Mouse (Mus musculus): Measurements from ENCODE around the gene Cog5. TPM values are rescaled to one million over a fixed set of nuclear protein-coding genes. Genes with fewer than 3 reads are reported as not detected.

Cog5 gene
- total and polyA plus RNA-seq, 2 experiments from 2014 or later: 18.4 to 46.9 TPM

- DNase-seq (ENCODE audit: low spot score): peak; percentile 62
- no peak overlapping the region for H3K9ac ChIP-seq (replicated peaks; ENCODE audit: low read length)
- 35% methylated on average over 7 of the region's 7 CpGs for WGBS
- no peak overlapping the region for H3K4me2 ChIP-seq (ENCODE audit: low read depth, low read length)
- H3K27ac ChIP-seq: no peak overlapping the region
- no peak for TF ChIP-seq CTCF (IDR thresholded peaks at IDR 0.05; ENCODE audit: low read depth)
- H3K27me3 ChIP-seq (ENCODE audit: insufficient read depth, low read length): no peaks in the 10 kb centered on the region
- H3K4me3 ChIP-seq (ENCODE audit: low read length): no peak overlapping the region
- no peak for ATAC-seq
- no peaks in the 10 kb centered on the region; the same call in 1 of the 2 replicates for H3K4me1 ChIP-seq (ENCODE audit: insufficient read depth, low read length)
- no peaks in the 10 kb centered on the region for H3K36me3 ChIP-seq (ENCODE audit: insufficient read depth, low read length)
- H3K9me3 ChIP-seq (ENCODE audit: low read length): no peaks in the 10 kb centered on the region
Measured at GRCm38 (mm10) chr12:31983238-31983637, 328.6 kb downstream of the Cog5 start.

- ATAC-seq: no peak
- TF ChIP-seq CTCF (IDR thresholded peaks at IDR 0.05; ENCODE audit: low read depth): no peak
- no peaks in the 10 kb centered on the region for H3K36me3 ChIP-seq (ENCODE audit: insufficient read depth, low read length)
- no peaks in the 10 kb centered on the region; the same call in 1 of the 2 replicates for H3K4me1 ChIP-seq (ENCODE audit: insufficient read depth, low read length)
- H3K9me3 ChIP-seq (ENCODE audit: low read length): no peaks in the 10 kb centered on the region
- DNase-seq (ENCODE audit: low spot score): no peak
- H3K27ac ChIP-seq: no peak overlapping the region
- 43% methylated on average over 6 of the region's 6 CpGs for WGBS
- no peak overlapping the region for H3K4me3 ChIP-seq (ENCODE audit: low read length)
- H3K27me3 ChIP-seq (ENCODE audit: insufficient read depth, low read length): no peaks in the 10 kb centered on the region
- H3K9ac ChIP-seq (replicated peaks; ENCODE audit: low read length): no peak overlapping the region
- H3K4me2 ChIP-seq (ENCODE audit: low read depth, low read length): no peak overlapping the region
Measured at GRCm38 (mm10) chr12:31983769-31984168, 329.1 kb downstream of the Cog5 start.

- Histone ChIP-seq H3K36me3 (ENCODE audit: insufficient read depth, low read length) (no peaks in the 10 kb centered on the region), H3K4me3 (ENCODE audit: low read length) (no peak overlapping the region), H3K9me3 (ENCODE audit: low read length) (no peaks in the 10 kb centered on the region), H3K4me2 (ENCODE audit: low read depth, low read length) (no peak overlapping the region), H3K9ac (replicated peaks; ENCODE audit: low read length) (no peak overlapping the region), H3K27me3 (ENCODE audit: insufficient read depth, low read length) (no peaks in the 10 kb centered on the region), H3K4me1 (ENCODE audit: insufficient read depth, low read length) (no peaks in the 10 kb centered on the region; the same call in 1 of the 2 replicates), H3K27ac (no peak overlapping the region)
- TF ChIP-seq CTCF (IDR thresholded peaks at IDR 0.05; ENCODE audit: low read depth): no peak
- DNase-seq (ENCODE audit: low spot score): peak; percentile 18
- peak; percentile 10; the same call in 1 of the 2 replicates for ATAC-seq
- WGBS: 35% methylated on average over 2 of the region's 2 CpGs
Measured at GRCm38 (mm10) chr12:31984206-31984605, 329.5 kb downstream of the Cog5 start.

- peak; percentile 56; the same call in 1 of the 2 replicates for ATAC-seq
- 73% methylated on average over 12 of the region's 12 CpGs for WGBS
Measured at GRCm38 (mm10) chr12:31984664-31985063, 330.0 kb downstream of the Cog5 start.

DNA sequence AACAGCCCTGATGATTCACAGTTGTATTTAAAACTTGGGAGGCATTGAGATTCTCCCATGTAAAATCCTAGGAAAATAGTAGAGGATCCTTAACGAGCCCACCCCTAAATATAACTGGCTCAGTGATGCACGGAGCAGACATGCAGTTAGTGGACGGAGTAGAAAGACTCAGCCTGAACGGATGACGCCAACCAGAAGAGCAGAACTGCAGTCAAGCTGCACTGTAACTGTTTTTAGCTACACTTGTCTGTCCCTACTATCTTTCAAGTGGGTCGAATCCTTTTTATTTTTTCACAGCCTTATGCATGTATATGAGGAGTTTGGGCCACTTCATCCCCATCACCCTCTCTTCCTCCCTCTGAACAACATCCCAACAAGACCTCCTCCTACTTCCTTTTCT lies 331.1 kb downstream of the Cog5 start:
- no peak for DNase-seq (ENCODE audit: low spot score)
- H3K9ac ChIP-seq (replicated peaks; ENCODE audit: low read length): no peak overlapping the region
- no peaks in the 10 kb centered on the region for H3K36me3 ChIP-seq (ENCODE audit: insufficient read depth, low read length)
- no peak overlapping the region for H3K4me3 ChIP-seq (ENCODE audit: low read length)
- no peak overlapping the region for H3K27ac ChIP-seq
- ATAC-seq: no peak
- H3K4me2 ChIP-seq (ENCODE audit: low read depth, low read length): no peak overlapping the region
- no peak for TF ChIP-seq CTCF (IDR thresholded peaks at IDR 0.05; ENCODE audit: low read depth)
- WGBS: 91% methylated on average over 6 of the region's 6 CpGs
- H3K4me1 ChIP-seq (ENCODE audit: insufficient read depth, low read length): no peaks in the 10 kb centered on the region; the same call in 1 of the 2 replicates
- no peaks in the 10 kb centered on the region for H3K27me3 ChIP-seq (ENCODE audit: insufficient read depth, low read length)
- no peaks in the 10 kb centered on the region for H3K9me3 ChIP-seq (ENCODE audit: low read length)

More at GRCm38 (mm10) chr12:31984664-31985063, 330.0 kb downstream of the Cog5 start:
- H3K4me1 ChIP-seq (ENCODE audit: insufficient read depth, low read length): no peaks in the 10 kb centered on the region; the same call in 1 of the 2 replicates
- H3K27me3 ChIP-seq (ENCODE audit: insufficient read depth, low read length): no peaks in the 10 kb centered on the region
- no peak overlapping the region for H3K27ac ChIP-seq
- TF ChIP-seq CTCF (IDR thresholded peaks at IDR 0.05; ENCODE audit: low read depth): no peak
- no peaks in the 10 kb centered on the region for H3K36me3 ChIP-seq (ENCODE audit: insufficient read depth, low read length)
- H3K4me2 ChIP-seq (ENCODE audit: low read depth, low read length): no peak overlapping the region
- H3K4me3 ChIP-seq (ENCODE audit: low read length): no peak overlapping the region
- no peaks in the 10 kb centered on the region for H3K9me3 ChIP-seq (ENCODE audit: low read length)
- H3K9ac ChIP-seq (replicated peaks; ENCODE audit: low read length): no peak overlapping the region
- no peak for DNase-seq (ENCODE audit: low spot score)

DNA sequence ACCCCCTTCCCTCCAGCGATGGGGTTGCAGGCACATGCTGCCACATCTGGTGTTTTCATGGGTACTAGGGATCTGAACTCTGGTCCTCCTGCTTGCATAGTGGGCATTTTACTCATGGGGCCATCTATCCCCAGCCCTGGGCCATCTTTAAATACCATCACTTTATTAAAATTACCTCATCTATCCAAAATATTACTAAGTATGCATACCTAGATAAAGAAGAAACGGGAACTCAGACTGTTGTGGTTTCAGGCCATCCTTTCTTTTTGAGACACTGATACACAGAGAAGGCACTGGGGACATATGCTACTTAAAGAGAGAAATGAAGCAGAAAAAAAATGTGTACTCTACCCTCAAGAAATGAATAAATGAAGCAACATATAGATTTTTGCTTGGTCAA lies 331.8 kb downstream of the Cog5 start:
- no peak for ATAC-seq
- no peaks in the 10 kb centered on the region for H3K27me3 ChIP-seq (ENCODE audit: insufficient read depth, low read length)
- H3K27ac ChIP-seq: no peak overlapping the region
- no peak for TF ChIP-seq CTCF (IDR thresholded peaks at IDR 0.05; ENCODE audit: low read depth)
- no peaks in the 10 kb centered on the region for H3K36me3 ChIP-seq (ENCODE audit: insufficient read depth, low read length)
- H3K4me2 ChIP-seq (ENCODE audit: low read depth, low read length): no peak overlapping the region
- H3K9ac ChIP-seq (replicated peaks; ENCODE audit: low read length): no peak overlapping the region
- no peak overlapping the region for H3K4me3 ChIP-seq (ENCODE audit: low read length)
- 88% methylated on average over 2 of the region's 2 CpGs for WGBS
- no peaks in the 10 kb centered on the region; the same call in 1 of the 2 replicates for H3K4me1 ChIP-seq (ENCODE audit: insufficient read depth, low read length)
- no peak for DNase-seq (ENCODE audit: low spot score)
- no peaks in the 10 kb centered on the region for H3K9me3 ChIP-seq (ENCODE audit: low read length)

Other genes starting within 250 kb of the Cog5 start
- gene Cbll1, start 155.3 kb upstream of the Cog5 start, total RNA-seq (2014; rRNA removed): 16.3 and 18.2 TPM in 2 replicates
- gene Cbll1, start 155.3 kb upstream of the Cog5 start, polyA plus RNA-seq (2015; fragmentation: Nextera tagmentation; extraction: Ambion mirVana): 11.9 and 14.5 TPM in 2 replicates
- gene Slc26a4, start 94.9 kb upstream of the Cog5 start, total RNA-seq (2014; rRNA removed): not detected in 2 replicates
- 0.04 and 0.09 TPM in 2 replicates for gene Slc26a4, start 94.9 kb upstream of the Cog5 start, polyA plus RNA-seq (2015; fragmentation: Nextera tagmentation; extraction: Ambion mirVana)
- gene Bcap29, start 20.2 kb upstream of the Cog5 start, total RNA-seq (2014; rRNA removed): 5.1 and 9.6 TPM in 2 replicates
- gene Bcap29, start 20.2 kb upstream of the Cog5 start, polyA plus RNA-seq (2015; fragmentation: Nextera tagmentation; extraction: Ambion mirVana): 38.2 and 39.1 TPM in 2 replicates
- 1.4 and 2.2 TPM in 2 replicates for gene Dus4l, start within 50 bp of the Cog5 start, total RNA-seq (2014; rRNA removed)
- gene Dus4l, start within 50 bp of the Cog5 start, polyA plus RNA-seq (2015; fragmentation: Nextera tagmentation; extraction: Ambion mirVana): 7.7 and 8.7 TPM in 2 replicates
- 19.4 and 24.7 TPM in 2 replicates for gene Gpr22, start 59.1 kb downstream of the Cog5 start, total RNA-seq (2014; rRNA removed)
- gene Gpr22, start 59.1 kb downstream of the Cog5 start, polyA plus RNA-seq (2015; fragmentation: Nextera tagmentation; extraction: Ambion mirVana): 15.1 and 16.2 TPM in 2 replicates

Data from hindbrain, postnatal 0 days (tissue).